Mouse (Mus musculus): Measurements from ENCODE around the gene 1700025C18Rik.

GRCm38 (mm10) chr2:165131428-165131827, 40.9 kb upstream of the 1700025C18Rik start:
- TF ChIP-seq GATA1 (IDR thresholded peaks at IDR 0.05; ENCODE audit: borderline replicate concordance, low read length) (no peak), CTCF (IDR thresholded peaks at IDR 0.05; ENCODE audit: low read depth, low read length) (no peak), TAL1 (conservative IDR thresholded peaks at IDR 0.05; ENCODE audit: low read depth, low read length) (no peak), POLR2AphosphoS5 (IDR thresholded peaks at IDR 0.05; ENCODE audit: insufficient replicate concordance, low read depth, low read length) (no peak), GATA2 (IDR thresholded peaks at IDR 0.05; ENCODE audit: borderline replicate concordance, low read depth, low read length) (no peak)
